Mouse (Mus musculus): ENCODE measurements around the gene Lypla2. TPM values are rescaled to one million over a fixed set of nuclear protein-coding genes. Genes with fewer than 3 reads are reported as not detected.

Gene Lypla2
- total and polyA plus RNA-seq, 3 experiments: 54.9 to 91.8 (median 57.2) TPM

DNA sequence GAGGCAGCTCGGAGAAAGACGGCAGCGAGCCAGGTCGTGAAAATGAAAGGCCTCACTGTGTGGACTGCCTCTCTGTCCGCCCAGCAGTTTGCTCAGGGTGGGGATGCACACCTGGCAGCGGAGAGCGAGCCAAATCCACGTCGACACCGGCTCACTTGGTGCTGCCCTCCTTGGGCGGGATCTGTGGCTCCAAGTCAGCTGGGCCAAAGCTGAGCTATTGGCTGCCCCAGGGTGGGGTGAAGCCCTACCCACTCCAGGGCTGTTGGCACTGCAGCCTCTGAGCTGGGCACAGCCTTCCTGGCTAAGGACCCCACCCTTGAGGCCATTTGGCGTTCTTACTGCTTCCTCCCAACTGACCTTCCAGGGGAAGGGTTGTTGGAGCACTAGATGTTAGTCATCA is 8.0 kb downstream of the Lypla2 start:
- in situ Hi-C loops (cut with MboI; ENCODE audit: low pct_ligation_motif_present, low pct_unique_long_range_greater_than_20kb, low sequenced_read_pairs): no loop called here
- H3K27ac ChIP-seq (ENCODE audit: insufficient read depth, low read depth): no peak overlapping the region
- peak overlapping the region; percentile 53 for H3K4me2 ChIP-seq (ENCODE audit: insufficient read depth, low read depth, poor library complexity, severe bottlenecking)
- peak overlapping the region; percentile 61 for H3K9ac ChIP-seq (ENCODE audit: insufficient read depth, low read depth)
- H3K9me3 ChIP-seq (replicated peaks; ENCODE audit: low read length): no peaks in the 10 kb centered on the region
- TF ChIP-seq POLR2A (IDR thresholded peaks at IDR 0.05; ENCODE audit: low read depth, low read length): no peak
- TF ChIP-seq USF1 (IDR thresholded peaks at IDR 0.05; ENCODE audit: low read depth, low read length): no peak
- no peak for TF ChIP-seq ETS1 (conservative IDR thresholded peaks at IDR 0.05; ENCODE audit: low read depth, low read length)
- TF ChIP-seq CTCF (conservative IDR thresholded peaks at IDR 0.05 in 1 of 2, IDR thresholded peaks at IDR 0.05 in 1 of 2; ENCODE audit: low read depth in 2 of 2, low read length in 2 of 2): no peak
- TF ChIP-seq TCF12 (IDR thresholded peaks at IDR 0.05; ENCODE audit: low read depth, low read length): no peak
- TF ChIP-seq BHLHE40 (IDR thresholded peaks at IDR 0.05; ENCODE audit: low read depth, low read length): no peak
- no peak for TF ChIP-seq MAZ (IDR thresholded peaks at IDR 0.05; ENCODE audit: low read depth, low read length)
- TF ChIP-seq JUND (conservative IDR thresholded peaks at IDR 0.05; ENCODE audit: low read depth, low read length): no peak
- TF ChIP-seq RCOR1 (conservative IDR thresholded peaks at IDR 0.05; ENCODE audit: low read depth, low read length): no peak
- no peak for TF ChIP-seq SMC3 (IDR thresholded peaks at IDR 0.05; ENCODE audit: low read depth, low read length)
- no peak for TF ChIP-seq EP300 (IDR thresholded peaks at IDR 0.05; ENCODE audit: low read length)
- TF ChIP-seq ZMIZ1 (IDR thresholded peaks at IDR 0.05; ENCODE audit: low read depth, low read length): no peak
- no peak for TF ChIP-seq MEF2A (IDR thresholded peaks at IDR 0.05; ENCODE audit: borderline replicate concordance, low read depth, low read length)
- no peak for TF ChIP-seq E2F4 (IDR thresholded peaks at IDR 0.05; ENCODE audit: insufficient replicate concordance, low read depth, low read length)
- TF ChIP-seq POLR2AphosphoS2 (IDR thresholded peaks at IDR 0.05; ENCODE audit: low read depth, low read length): no peak
- TF ChIP-seq NRF1 (IDR thresholded peaks at IDR 0.05; ENCODE audit: low read depth, low read length): no peak
- TF ChIP-seq ZC3H11A (IDR thresholded peaks at IDR 0.05; ENCODE audit: low read depth, low read length): no peak
- TF ChIP-seq IRF4 (IDR thresholded peaks at IDR 0.05; ENCODE audit: low read depth, low read length): no peak
- no peak for TF ChIP-seq HCFC1 (IDR thresholded peaks at IDR 0.05; ENCODE audit: low read depth, low read length)
- H3K27me3 ChIP-seq (replicated peaks): no peaks in the 10 kb centered on the region
- dilution Hi-C loops (cut with MboI; ENCODE audit: extremely low pct_ligation_motif_present, extremely low pct_unique_long_range_greater_than_20kb, low sequenced_read_pairs): no loop called here
- H3K4me1 ChIP-seq (ENCODE audit: control insufficient read depth in 1 of 2, insufficient read depth in 2 of 2): peaks cover 7 to 27% of the 10 kb centered on the region in 2 experiments; a peak in 3 of 4 replicates
- DNase-seq (ENCODE audit: extremely low read depth): no peak
- peaks cover 41 to 71% of the 10 kb centered on the region in 2 experiments for H3K36me3 ChIP-seq (replicated peaks in 1 of 2; ENCODE audit: control insufficient read depth in 1 of 2, insufficient read depth in 1 of 2, low read length in 1 of 2)
- peak overlapping the region; percentile 61 to 79 (median 78) for H3K4me3 ChIP-seq (replicated peaks in 1 of 3; ENCODE audit: low read depth in 2 of 3, low read length in 2 of 3, poor library complexity in 1 of 3)
- H3K79me2 ChIP-seq (replicated peaks; ENCODE audit: control insufficient read depth, extremely low read depth, insufficient read depth, poor library complexity, severe bottlenecking): no peaks in the 10 kb centered on the region

DNA sequence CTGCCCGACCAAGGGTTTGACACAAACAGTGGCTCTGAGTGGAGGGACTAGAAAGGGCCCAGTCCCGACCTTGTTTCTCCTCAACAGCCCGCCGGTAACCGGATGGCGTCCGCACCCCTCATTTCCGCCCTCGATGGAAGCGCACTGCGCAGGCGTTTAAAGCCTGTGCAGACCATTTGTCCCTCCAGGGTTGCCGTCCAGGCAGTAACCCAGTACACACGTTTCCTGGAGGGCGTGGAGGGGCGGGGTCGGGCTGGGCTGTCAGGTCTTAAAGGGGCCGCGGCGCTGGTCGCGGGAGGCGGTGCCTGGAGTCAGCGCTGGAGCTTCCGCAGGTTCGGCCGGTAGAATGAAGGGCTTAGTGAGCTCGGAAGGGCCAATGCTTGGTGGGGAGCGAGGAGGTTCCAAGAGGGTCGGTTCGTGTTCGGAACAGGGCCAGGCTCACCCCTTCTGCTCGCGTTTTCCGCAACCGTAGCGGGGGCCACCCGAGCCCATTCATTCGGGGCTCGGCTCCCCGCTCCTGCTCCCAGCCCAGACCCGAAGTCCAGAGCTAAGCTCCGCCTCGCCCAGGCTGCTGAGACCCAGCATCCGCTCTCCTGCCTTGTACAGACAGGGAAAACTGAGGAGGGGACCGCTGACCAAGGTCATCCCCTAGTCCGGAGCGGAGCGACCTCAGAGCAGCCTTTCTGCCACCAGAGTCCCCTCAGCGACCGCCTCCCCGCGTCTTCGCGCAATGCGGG is 8.8 kb downstream of the Lypla2 start, which contains the start of gene Gale:
Gale (plus strand) TSS at position 271 of the 737 bp plus-strand sequence.
- in situ Hi-C loops (cut with MboI; ENCODE audit: low pct_ligation_motif_present, low pct_unique_long_range_greater_than_20kb, low sequenced_read_pairs) (no loop called here), dilution Hi-C loops (cut with MboI; ENCODE audit: extremely low pct_ligation_motif_present, extremely low pct_unique_long_range_greater_than_20kb, low sequenced_read_pairs) (no loop called here)
- H3K27me3 ChIP-seq (replicated peaks): no peaks in the 10 kb centered on the region
- H3K9me3 ChIP-seq (replicated peaks; ENCODE audit: low read length): no peaks in the 10 kb centered on the region
- peaks cover 7 to 27% of the 10 kb centered on the region in 2 experiments; a peak in 3 of 4 replicates for H3K4me1 ChIP-seq (ENCODE audit: control insufficient read depth in 1 of 2, insufficient read depth in 2 of 2)
- H3K79me2 ChIP-seq (replicated peaks; ENCODE audit: control insufficient read depth, extremely low read depth, insufficient read depth, poor library complexity, severe bottlenecking): no peaks in the 10 kb centered on the region
- H3K4me2 ChIP-seq (ENCODE audit: insufficient read depth, low read depth, poor library complexity, severe bottlenecking): peak within 1 kb of the TSS; percentile 65
- H3K9ac ChIP-seq (ENCODE audit: insufficient read depth, low read depth): peak within 1 kb of the TSS; percentile 85
- peak within 1 kb of the TSS; percentile 61 for H3K27ac ChIP-seq (ENCODE audit: insufficient read depth, low read depth)
- DNase-seq (ENCODE audit: extremely low read depth): peak; percentile 98
- peak within 1 kb of the TSS; percentile 78 to 92 (median 79) for H3K4me3 ChIP-seq (replicated peaks in 1 of 3; ENCODE audit: low read depth in 2 of 3, low read length in 2 of 3, poor library complexity in 1 of 3)
- H3K36me3 ChIP-seq (replicated peaks in 1 of 2; ENCODE audit: control insufficient read depth in 1 of 2, insufficient read depth in 1 of 2, low read length in 1 of 2): peaks cover 41 to 71% of the 10 kb centered on the region in 2 experiments
- TF ChIP-seq USF2 (conservative IDR thresholded peaks at IDR 0.05; ENCODE audit: low read depth, low read length): no peak
- TF ChIP-seq JUN (IDR thresholded peaks at IDR 0.05; ENCODE audit: insufficient read depth, low read depth, low read length): no peak
- TF ChIP-seq EP300 (IDR thresholded peaks at IDR 0.05; ENCODE audit: low read length): no peak
- no peak for TF ChIP-seq USF1 (IDR thresholded peaks at IDR 0.05; ENCODE audit: low read depth, low read length)
- TF ChIP-seq SMC3 (IDR thresholded peaks at IDR 0.05; ENCODE audit: low read depth, low read length): no peak; the same call in 1 of the 2 replicates
- TF ChIP-seq IRF4 (IDR thresholded peaks at IDR 0.05; ENCODE audit: low read depth, low read length): no peak
- TF ChIP-seq ELF1 (IDR thresholded peaks at IDR 0.05; ENCODE audit: low read depth, low read length): peak; percentile 95
- TF ChIP-seq MAFK (IDR thresholded peaks at IDR 0.05; ENCODE audit: insufficient replicate concordance, low read length): no peak
- 0 out of 2 replicates have a peak, but pooled peaks have one; percentile 54 for TF ChIP-seq MYC (IDR thresholded peaks at IDR 0.05; ENCODE audit: low read depth, low read length)
- peak; percentile 80; the same call in 1 of the 2 replicates for TF ChIP-seq KAT2A (IDR thresholded peaks at IDR 0.05; ENCODE audit: insufficient replicate concordance, low read length)
- TF ChIP-seq CHD2 (IDR thresholded peaks at IDR 0.05; ENCODE audit: low read length): no peak
- TF ChIP-seq HCFC1 (IDR thresholded peaks at IDR 0.05; ENCODE audit: low read depth, low read length): peak; percentile 90
- TF ChIP-seq TCF12 (IDR thresholded peaks at IDR 0.05; ENCODE audit: low read depth, low read length): peak; percentile 84
- no peak for TF ChIP-seq RAD21 (IDR thresholded peaks at IDR 0.05; ENCODE audit: low read depth, low read length)
- TF ChIP-seq ZMIZ1 (IDR thresholded peaks at IDR 0.05; ENCODE audit: low read depth, low read length): peak; percentile 89
- no peak for TF ChIP-seq E2F4 (IDR thresholded peaks at IDR 0.05; ENCODE audit: insufficient replicate concordance, low read depth, low read length)
- peak; percentile 90 for TF ChIP-seq NELFE (IDR thresholded peaks at IDR 0.05; ENCODE audit: low read depth, low read length)
- TF ChIP-seq PAX5 (IDR thresholded peaks at IDR 0.05; ENCODE audit: low read length): no peak
- peak; percentile 99 for TF ChIP-seq SIN3A (IDR thresholded peaks at IDR 0.05; ENCODE audit: low read length)
- no peak for TF ChIP-seq RCOR1 (conservative IDR thresholded peaks at IDR 0.05; ENCODE audit: low read depth, low read length)
